Mouse (Mus musculus): ENCODE data around the gene Ctdsp2.

The Ctdsp2 gene

GRCm38 (mm10) chr10:126978277-126978994, at the start of gene Ctdsp2:
TSS of gene Ctdsp2 (plus strand) at chr10:126978717.
- CTCF ChIA-PET = no interaction called here

- CTCF ChIA-PET = no interaction called here
Observed at GRCm38 (mm10) chr10:126928819-126929206, 49.7 kb upstream of the Ctdsp2 start.

- CTCF ChIA-PET = no interaction called here
Observed at GRCm38 (mm10) chr10:126929543-126929942, 49.0 kb upstream of the Ctdsp2 start.

GRCm38 (mm10) chr10:126930270-126931121, 48.0 kb upstream of the Ctdsp2 start:
- CTCF ChIA-PET = no interaction called here

- CTCF ChIA-PET = no interaction called here
Observed at GRCm38 (mm10) chr10:126931123-126931759, 47.3 kb upstream of the Ctdsp2 start.

GRCm38 (mm10) chr10:126931760-126932139, 46.8 kb upstream of the Ctdsp2 start:
- CTCF ChIA-PET = no interaction called here

- CTCF ChIA-PET = no interaction called here
Observed at GRCm38 (mm10) chr10:126934561-126934960, 44.0 kb upstream of the Ctdsp2 start.

- CTCF ChIA-PET = no interaction called here
Observed at GRCm38 (mm10) chr10:126935121-126935520, 43.4 kb upstream of the Ctdsp2 start.

GRCm38 (mm10) chr10:126935556-126936381, 42.7 kb upstream of the Ctdsp2 start:
- CTCF ChIA-PET = no interaction called here

- CTCF ChIA-PET = no interaction called here
Observed at GRCm38 (mm10) chr10:126940949-126941348, 37.6 kb upstream of the Ctdsp2 start.

GRCm38 (mm10) chr10:126945531-126945930, 33.0 kb upstream of the Ctdsp2 start:
- CTCF ChIA-PET = no interaction called here

GRCm38 (mm10) chr10:126949824-126950223, 28.7 kb upstream of the Ctdsp2 start:
- CTCF ChIA-PET = no interaction called here

GRCm38 (mm10) chr10:126950572-126950971, 27.9 kb upstream of the Ctdsp2 start:
- CTCF ChIA-PET = no interaction called here

- CTCF ChIA-PET = no interaction called here
Observed at GRCm38 (mm10) chr10:126952375-126952774, 26.1 kb upstream of the Ctdsp2 start.

GRCm38 (mm10) chr10:126953029-126953471, 25.5 kb upstream of the Ctdsp2 start:
- CTCF ChIA-PET = no interaction called here

- CTCF ChIA-PET = no interaction called here
Observed at GRCm38 (mm10) chr10:126956692-126957358, 21.7 kb upstream of the Ctdsp2 start.

GRCm38 (mm10) chr10:126957359-126958107, 21.0 kb upstream of the Ctdsp2 start:
- CTCF ChIA-PET = no interaction called here

GRCm38 (mm10) chr10:126960496-126960895, 18.0 kb upstream of the Ctdsp2 start:
- CTCF ChIA-PET = no interaction called here

GRCm38 (mm10) chr10:126961757-126962156, 16.8 kb upstream of the Ctdsp2 start:
- CTCF ChIA-PET = no interaction called here

GRCm38 (mm10) chr10:126962271-126962965, 16.1 kb upstream of the Ctdsp2 start:
- CTCF ChIA-PET = interaction anchor here (0.6 to 0.7 kb wide), 3 partner anchors 15 to 977 kb away, joined by 6 to 10 read pairs (median 7); no protein-coding TSS in a partner anchor

Measured in spleen, embryonic (tissue).